Mouse (Mus musculus): ENCODE data around the gene 4922502D21Rik. TPM values are rescaled to one million over a fixed set of nuclear protein-coding genes. Genes with fewer than 3 reads are reported as not detected.
"Not testable (repeated sequence)": the region's sequence is repeated elsewhere in the genome, so short reads cannot be mapped to it uniquely, and the experiment has no call there.

4922502D21Rik gene
- polyA plus RNA-seq, 1 experiment from 2014 or later, result not detected

DNA sequence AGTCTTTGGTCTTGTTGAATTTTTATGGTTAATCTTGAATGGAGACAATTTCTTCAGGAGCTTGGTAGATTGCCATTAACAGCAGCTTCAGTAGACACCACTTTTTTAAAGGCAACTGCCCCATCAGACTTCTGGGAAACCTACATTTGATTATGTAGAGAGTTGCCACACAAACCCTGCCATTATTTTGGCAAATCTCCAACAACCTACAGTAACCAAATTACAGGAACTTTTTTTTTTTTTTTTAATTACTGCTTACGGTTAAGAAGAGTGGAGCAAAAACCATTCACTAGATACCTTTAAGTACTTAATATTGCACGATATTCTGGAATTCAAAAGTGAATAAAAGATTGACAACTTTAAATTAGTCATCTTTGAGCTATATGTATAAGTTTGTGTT is 27.9 kb upstream of the 4922502D21Rik start:
- no peaks in the 10 kb centered on the region for H3K4me1 ChIP-seq (ENCODE audit: insufficient read depth, low read depth, low read length)
- no peak overlapping the region for H3K4me2 ChIP-seq (replicated peaks; ENCODE audit: low read depth, low read length)
- H3K36me3 ChIP-seq (ENCODE audit: insufficient read depth, low read length), result no peaks in the 10 kb centered on the region
- ATAC-seq (no peak), DNase-seq (ENCODE audit: low spot score) (no peak)
- 88% methylated on average over 2 of the region's 2 CpGs for WGBS
- no peaks in the 10 kb centered on the region for H3K9me3 ChIP-seq (ENCODE audit: low read length)
- H3K27ac ChIP-seq (ENCODE audit: low read length), result no peak overlapping the region
- no peak overlapping the region for H3K9ac ChIP-seq (replicated peaks; ENCODE audit: low read depth)
- H3K27me3 ChIP-seq (replicated peaks; ENCODE audit: insufficient read depth, low read length), result no peaks in the 10 kb centered on the region
- TF ChIP-seq CTCF (IDR thresholded peaks at IDR 0.05) (no peak), EP300 (IDR thresholded peaks at IDR 0.05) (no peak)
- H3K4me3 ChIP-seq (ENCODE audit: low read depth, low read length), result no peak overlapping the region

- DNase-seq (ENCODE audit: low spot score) (no peak), ATAC-seq (no peak)
These were observed 24.8 kb upstream of the 4922502D21Rik start for GRCm38 (mm10) chr6:129356430-129356829.

GRCm38 (mm10) chr6:129355774-129356173 is 24.2 kb upstream of the 4922502D21Rik start:
- Histone ChIP-seq H3K4me3 (ENCODE audit: low read depth, low read length) (no peak overlapping the region), H3K4me2 (replicated peaks; ENCODE audit: low read depth, low read length) (no peak overlapping the region), H3K27me3 (replicated peaks; ENCODE audit: insufficient read depth, low read length) (no peaks in the 10 kb centered on the region), H3K9ac (replicated peaks; ENCODE audit: low read depth) (no peak overlapping the region), H3K9me3 (ENCODE audit: low read length) (no peaks in the 10 kb centered on the region), H3K36me3 (ENCODE audit: insufficient read depth, low read length) (no peaks in the 10 kb centered on the region), H3K27ac (ENCODE audit: low read length) (no peak overlapping the region), H3K4me1 (ENCODE audit: insufficient read depth, low read depth, low read length) (no peaks in the 10 kb centered on the region)
- no peak for ATAC-seq
- no peak for DNase-seq (ENCODE audit: low spot score)
- TF ChIP-seq CTCF (IDR thresholded peaks at IDR 0.05) (no peak), EP300 (IDR thresholded peaks at IDR 0.05) (no peak)
- 93% methylated on average over 2 of the region's 2 CpGs for WGBS

More at GRCm38 (mm10) chr6:129356430-129356829, 24.8 kb upstream of the 4922502D21Rik start:
- H3K4me1 ChIP-seq (ENCODE audit: insufficient read depth, low read depth, low read length), result no peaks in the 10 kb centered on the region
- no peak overlapping the region for H3K9ac ChIP-seq (replicated peaks; ENCODE audit: low read depth)
- H3K27me3 ChIP-seq (replicated peaks; ENCODE audit: insufficient read depth, low read length), result no peaks in the 10 kb centered on the region
- H3K9me3 ChIP-seq (ENCODE audit: low read length), result no peaks in the 10 kb centered on the region
- no peak for TF ChIP-seq EP300 (IDR thresholded peaks at IDR 0.05)
- no peak for TF ChIP-seq CTCF (IDR thresholded peaks at IDR 0.05)
- H3K4me2 ChIP-seq (replicated peaks; ENCODE audit: low read depth, low read length), result no peak overlapping the region
- no peak overlapping the region for H3K27ac ChIP-seq (ENCODE audit: low read length)
- no peaks in the 10 kb centered on the region for H3K36me3 ChIP-seq (ENCODE audit: insufficient read depth, low read length)
- no peak overlapping the region for H3K4me3 ChIP-seq (ENCODE audit: low read depth, low read length)

DNA sequence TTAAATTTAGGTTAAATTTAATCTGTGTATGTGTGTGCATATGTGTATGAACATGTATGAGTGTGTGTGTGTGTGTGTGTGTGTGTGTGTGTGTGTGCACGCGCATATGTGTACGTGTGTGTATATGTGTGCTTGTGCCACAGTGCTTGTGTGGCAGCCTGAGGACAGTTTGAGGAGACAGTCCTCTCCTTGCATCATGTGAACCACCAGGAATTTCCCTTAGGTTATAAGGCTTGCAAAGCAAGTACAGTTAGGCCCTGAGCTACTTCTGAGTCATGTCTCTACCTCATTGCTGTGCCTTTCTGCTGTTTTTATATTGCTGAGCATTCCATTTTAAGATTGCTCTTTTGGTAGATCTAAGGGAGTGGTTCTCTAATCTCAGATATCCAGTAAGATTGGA is 19.5 kb upstream of the 4922502D21Rik start:
- ATAC-seq (no peak), DNase-seq (ENCODE audit: low spot score) (no peak)
- Histone ChIP-seq H3K9ac (replicated peaks; ENCODE audit: low read depth) (no peak overlapping the region), H3K9me3 (ENCODE audit: low read length) (no peaks in the 10 kb centered on the region), H3K4me3 (ENCODE audit: low read depth, low read length) (no peak overlapping the region), H3K27me3 (replicated peaks; ENCODE audit: insufficient read depth, low read length) (no peaks in the 10 kb centered on the region), H3K4me1 (ENCODE audit: insufficient read depth, low read depth, low read length) (no peaks in the 10 kb centered on the region), H3K36me3 (ENCODE audit: insufficient read depth, low read length) (no peaks in the 10 kb centered on the region), H3K4me2 (replicated peaks; ENCODE audit: low read depth, low read length) (no peak overlapping the region), H3K27ac (ENCODE audit: low read length) (no peak overlapping the region)
- no peak for TF ChIP-seq CTCF (IDR thresholded peaks at IDR 0.05)
- no peak for TF ChIP-seq EP300 (IDR thresholded peaks at IDR 0.05)
- WGBS, result 89% methylated on average over 3 of the region's 3 CpGs

GRCm38 (mm10) chr6:129349524-129350352 is 18.1 kb upstream of the 4922502D21Rik start:
- Histone ChIP-seq H3K27me3 (replicated peaks; ENCODE audit: insufficient read depth, low read length) (no peaks in the 10 kb centered on the region), H3K9me3 (ENCODE audit: low read length) (no peaks in the 10 kb centered on the region), H3K4me3 (ENCODE audit: low read depth, low read length) (no peak overlapping the region), H3K9ac (replicated peaks; ENCODE audit: low read depth) (no peak overlapping the region), H3K36me3 (ENCODE audit: insufficient read depth, low read length) (no peaks in the 10 kb centered on the region), H3K4me2 (replicated peaks; ENCODE audit: low read depth, low read length) (no peak overlapping the region), H3K4me1 (ENCODE audit: insufficient read depth, low read depth, low read length) (no peaks in the 10 kb centered on the region), H3K27ac (ENCODE audit: low read length) (no peak overlapping the region; the same call in 1 of the 2 replicates)
- no peak for TF ChIP-seq CTCF (IDR thresholded peaks at IDR 0.05)
- peak; percentile 37; the same call in 1 of the 2 replicates for TF ChIP-seq EP300 (IDR thresholded peaks at IDR 0.05)
- DNase-seq (ENCODE audit: low spot score) (peak; percentile 67), ATAC-seq (peak; percentile 79)
- whole genome bisulfite sequencing, result 47% methylated on average over 4 of the region's 4 CpGs

- Histone ChIP-seq H3K9ac (replicated peaks; ENCODE audit: low read depth) (no peak overlapping the region), H3K27me3 (replicated peaks; ENCODE audit: insufficient read depth, low read length) (no peaks in the 10 kb centered on the region), H3K36me3 (ENCODE audit: insufficient read depth, low read length) (no peaks in the 10 kb centered on the region), H3K4me2 (replicated peaks; ENCODE audit: low read depth, low read length) (no peak overlapping the region), H3K27ac (ENCODE audit: low read length) (no peak overlapping the region), H3K4me3 (ENCODE audit: low read depth, low read length) (no peak overlapping the region), H3K9me3 (ENCODE audit: low read length) (no peaks in the 10 kb centered on the region), H3K4me1 (ENCODE audit: insufficient read depth, low read depth, low read length) (no peaks in the 10 kb centered on the region)
- DNase-seq (ENCODE audit: low spot score) (no peak), ATAC-seq (no peak)
- WGBS, result 67% methylated on average over 3 of the region's 3 CpGs
- no peak for TF ChIP-seq CTCF (IDR thresholded peaks at IDR 0.05)
These were observed 12.8 kb upstream of the 4922502D21Rik start for GRCm38 (mm10) chr6:129344408-129344807.

DNA sequence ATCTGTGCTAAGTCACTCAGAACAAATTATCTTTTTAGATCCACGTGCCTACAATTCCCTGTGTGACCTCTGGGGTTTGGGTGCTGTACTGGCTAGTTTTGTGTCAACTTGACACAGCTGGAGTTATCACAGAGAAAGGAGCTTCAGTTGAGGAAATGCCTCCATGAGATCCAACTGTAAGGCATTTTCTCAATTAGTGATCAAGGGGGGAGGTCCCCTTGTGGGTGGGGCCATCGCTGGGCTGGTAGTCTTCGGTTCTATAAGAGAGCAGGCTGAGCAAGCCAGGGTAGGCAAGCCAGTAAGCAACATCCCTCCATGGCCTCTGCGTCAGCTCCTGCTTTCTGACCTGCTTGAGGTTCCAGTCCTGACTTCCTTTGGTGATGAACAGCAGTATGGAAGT is 10.8 kb upstream of the 4922502D21Rik start, which contains the start of gene Clec12a:
TSS of gene Clec12a (plus strand) at position 301 of the 400 bp plus-strand sequence.
- not testable (repeated sequence) for H3K4me1 ChIP-seq (ENCODE audit: insufficient read depth, low read depth, low read length); H3K9me3 ChIP-seq (ENCODE audit: low read length); H3K4me2 ChIP-seq (replicated peaks; ENCODE audit: low read depth, low read length); H3K4me3 ChIP-seq (ENCODE audit: low read depth, low read length); ATAC-seq; H3K27ac ChIP-seq (ENCODE audit: low read length); DNase-seq (ENCODE audit: low spot score); H3K27me3 ChIP-seq (replicated peaks; ENCODE audit: insufficient read depth, low read length); H3K9ac ChIP-seq (replicated peaks; ENCODE audit: low read depth); H3K36me3 ChIP-seq (ENCODE audit: insufficient read depth, low read length)
- WGBS, result 69% methylated on average over 4 of the region's 4 CpGs
